1 mouse cellular context compared by ENCODE assay signal in the genomic region with DNA sequence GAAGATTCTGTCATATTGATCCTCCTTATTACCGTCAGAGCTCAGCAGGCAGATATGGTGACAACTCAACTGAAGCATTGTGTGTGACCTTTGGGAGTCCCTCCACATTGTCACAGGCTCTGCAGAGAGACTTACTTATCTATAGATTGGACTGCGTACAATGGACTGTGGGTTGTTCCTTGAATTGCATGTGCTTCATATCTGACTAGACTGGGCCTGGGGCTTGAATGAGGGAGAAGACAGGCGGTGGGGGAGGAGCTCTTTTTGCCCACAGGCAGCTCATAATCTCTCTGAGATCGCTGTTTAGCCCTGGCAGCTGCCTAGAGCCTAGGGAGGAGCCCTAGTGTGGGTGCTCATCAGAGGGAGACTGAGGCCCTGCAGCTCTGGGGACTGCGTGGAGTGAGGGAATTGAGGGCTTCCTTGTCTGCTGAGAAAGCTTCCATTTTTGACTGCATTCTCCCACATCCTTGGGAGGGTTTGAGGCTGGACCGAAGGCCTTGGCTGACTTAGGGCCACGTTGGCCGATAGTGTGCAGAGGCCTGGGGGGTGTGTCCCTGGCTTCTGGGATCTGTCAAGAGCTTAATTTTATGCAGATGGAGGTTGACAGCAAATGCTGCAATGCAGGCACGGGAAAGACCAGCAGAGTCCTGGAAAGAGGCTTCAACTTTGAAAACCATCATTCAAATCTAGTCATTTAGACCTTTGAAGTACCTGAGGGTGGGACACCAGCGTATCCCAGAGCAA.
TF ChIP-seq lines count a peak whose summit lies in the region.

No protein-coding gene starts in this region.

TF ChIP-seq in myocyte, 11 proteins besides CTCF, POLR2A, EP300 and RAD21 (continued from another document):
- TF ChIP-seq MYOD1 (IDR thresholded peaks at IDR 0.05; ENCODE audit: control insufficient read depth in 1 of 3, insufficient read length in 2 of 3, low read depth in 2 of 3) (no peak), E2F4 (IDR thresholded peaks at IDR 0.05; ENCODE audit: insufficient read depth) (no peak)
